Mouse (Mus musculus): ENCODE measurements at regions not wholly inside any gene's neighbourhood (a gene's known extent, or its start where the extent isn't known, plus 50 kb on each side); places are given as distances from the start of the nearest gene placed in this dataset.

DNA sequence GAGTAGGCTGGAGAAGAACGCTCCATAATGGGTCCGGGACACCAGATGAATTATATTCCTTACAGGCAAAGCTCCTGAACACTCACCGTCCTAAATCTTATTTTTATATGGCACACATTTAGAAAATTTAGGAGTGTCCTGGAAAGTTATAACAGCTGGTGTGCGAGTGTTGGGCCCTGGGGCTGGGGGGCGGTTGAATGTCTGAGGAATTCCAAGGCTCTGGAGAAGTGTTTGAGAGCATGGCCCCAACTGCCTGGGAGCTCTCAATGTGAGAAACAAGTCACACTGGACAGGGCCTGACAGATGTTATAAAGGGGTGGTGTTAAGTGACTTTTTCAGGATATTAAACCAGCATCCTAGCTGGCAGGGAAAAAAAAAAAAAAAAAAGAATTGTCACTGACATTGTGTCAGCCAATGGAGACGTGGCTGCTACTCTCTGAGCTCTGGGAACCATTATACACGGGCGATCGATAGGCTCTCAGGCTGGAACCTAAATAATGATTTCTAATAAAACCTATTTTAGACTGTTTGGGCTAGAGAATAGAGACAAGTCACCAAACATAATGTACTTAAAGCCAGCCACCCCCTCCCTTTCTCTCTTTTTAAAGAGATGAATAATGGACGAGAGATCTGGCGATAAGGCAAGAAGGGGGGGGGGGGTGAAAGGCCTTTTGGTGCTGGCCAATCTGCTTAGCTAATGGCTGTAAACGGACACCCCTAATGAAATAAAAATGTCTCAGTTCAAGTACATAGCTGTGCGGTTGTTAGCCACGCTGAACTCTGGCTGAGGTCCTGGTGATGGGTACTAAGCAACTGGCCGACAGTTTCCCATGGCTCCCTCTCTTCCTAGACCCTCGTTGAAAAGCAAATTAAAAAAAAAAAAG, 98.6 kb upstream of the Eya4 start:
- no peaks in the 10 kb centered on the region for H3K79me2 ChIP-seq (replicated peaks; ENCODE audit: control insufficient read depth, extremely low read depth, insufficient read depth, poor library complexity, severe bottlenecking)

DNA sequence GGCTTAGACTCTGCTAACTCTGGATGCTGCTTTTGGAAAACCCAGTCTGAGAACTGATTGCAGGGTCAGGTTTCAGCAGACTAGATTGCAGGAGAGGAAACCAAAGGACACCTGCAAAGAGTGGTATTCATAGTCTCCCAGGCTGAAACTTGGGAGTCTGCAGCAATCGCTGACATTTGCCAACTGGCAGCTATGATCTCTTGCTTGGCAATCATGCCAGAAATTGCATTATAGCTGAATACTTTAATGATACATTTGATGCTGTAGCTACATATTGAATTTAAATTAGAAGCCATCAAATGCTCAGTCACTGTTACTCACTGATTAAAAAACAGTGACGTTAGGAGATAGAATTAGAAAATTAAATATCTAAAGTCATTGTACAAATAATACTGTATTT, 79.8 kb upstream of the Eya4 start:
- no peak overlapping the region for H3K9ac ChIP-seq (ENCODE audit: insufficient read depth, low read depth)
- no peaks in the 10 kb centered on the region for H3K36me3 ChIP-seq (replicated peaks in 1 of 2; ENCODE audit: control insufficient read depth in 1 of 2, insufficient read depth in 1 of 2, low read length in 1 of 2)
- no peak overlapping the region for H3K27ac ChIP-seq (ENCODE audit: insufficient read depth, low read depth)
- H3K4me1 ChIP-seq (ENCODE audit: control insufficient read depth in 1 of 2, insufficient read depth in 2 of 2) = no peaks in the 10 kb centered on the region
- no peaks in the 10 kb centered on the region for H3K27me3 ChIP-seq (replicated peaks)
- H3K9me3 ChIP-seq (replicated peaks; ENCODE audit: low read length) = no peaks in the 10 kb centered on the region
- DNase-seq (ENCODE audit: extremely low read depth) = no peak
- no peak for TF ChIP-seq RCOR1 (conservative IDR thresholded peaks at IDR 0.05; ENCODE audit: low read depth, low read length)
- no peak for TF ChIP-seq MXI1 (IDR thresholded peaks at IDR 0.05; ENCODE audit: low read depth, low read length)
- TF ChIP-seq TBP (conservative IDR thresholded peaks at IDR 0.05; ENCODE audit: low read depth, low read length) = no peak
- no peak for TF ChIP-seq JUND (conservative IDR thresholded peaks at IDR 0.05; ENCODE audit: low read depth, low read length)
- no peak for TF ChIP-seq SIN3A (IDR thresholded peaks at IDR 0.05; ENCODE audit: low read length)
- TF ChIP-seq NELFE (IDR thresholded peaks at IDR 0.05; ENCODE audit: low read depth, low read length) = no peak
- no peak for TF ChIP-seq ETS1 (conservative IDR thresholded peaks at IDR 0.05; ENCODE audit: low read depth, low read length)
- H3K4me2 ChIP-seq (ENCODE audit: insufficient read depth, low read depth, poor library complexity, severe bottlenecking) = no peak overlapping the region
- in situ Hi-C loops (cut with MboI; ENCODE audit: low pct_ligation_motif_present, low pct_unique_long_range_greater_than_20kb, low sequenced_read_pairs) = no loop called here
- H3K79me2 ChIP-seq (replicated peaks; ENCODE audit: control insufficient read depth, extremely low read depth, insufficient read depth, poor library complexity, severe bottlenecking) = no peaks in the 10 kb centered on the region
- dilution Hi-C loops (cut with MboI; ENCODE audit: extremely low pct_ligation_motif_present, extremely low pct_unique_long_range_greater_than_20kb, low sequenced_read_pairs) = no loop called here
- no peak overlapping the region for H3K4me3 ChIP-seq (replicated peaks in 1 of 3; ENCODE audit: low read depth in 2 of 3, low read length in 2 of 3, poor library complexity in 1 of 3)

More for the DNA sequence above, 98.6 kb upstream of the Eya4 start:
- TF ChIP-seq MEF2A (IDR thresholded peaks at IDR 0.05; ENCODE audit: borderline replicate concordance, low read depth, low read length) (no peak), IRF4 (IDR thresholded peaks at IDR 0.05; ENCODE audit: low read depth, low read length) (no peak), ZKSCAN1 (IDR thresholded peaks at IDR 0.05; ENCODE audit: borderline replicate concordance, low read depth, low read length) (no peak)
- Histone ChIP-seq H3K4me3 (replicated peaks in 1 of 3; ENCODE audit: low read depth in 2 of 3, low read length in 2 of 3, poor library complexity in 1 of 3) (no peak overlapping the region), H3K27ac (ENCODE audit: insufficient read depth, low read depth) (no peak overlapping the region), H3K4me2 (ENCODE audit: insufficient read depth, low read depth, poor library complexity, severe bottlenecking) (no peak overlapping the region), H3K9ac (ENCODE audit: insufficient read depth, low read depth) (no peak overlapping the region), H3K9me3 (replicated peaks; ENCODE audit: low read length) (no peaks in the 10 kb centered on the region), H3K36me3 (replicated peaks in 1 of 2; ENCODE audit: control insufficient read depth in 1 of 2, insufficient read depth in 1 of 2, low read length in 1 of 2) (no peaks in the 10 kb centered on the region), H3K27me3 (replicated peaks) (no peaks in the 10 kb centered on the region), H3K4me1 (ENCODE audit: control insufficient read depth in 1 of 2, insufficient read depth in 2 of 2) (no peaks in the 10 kb centered on the region)
- in situ Hi-C loops (cut with MboI; ENCODE audit: low pct_ligation_motif_present, low pct_unique_long_range_greater_than_20kb, low sequenced_read_pairs) (no loop called here), dilution Hi-C loops (cut with MboI; ENCODE audit: extremely low pct_ligation_motif_present, extremely low pct_unique_long_range_greater_than_20kb, low sequenced_read_pairs) (no loop called here)
- no peak for DNase-seq (ENCODE audit: extremely low read depth)

DNA sequence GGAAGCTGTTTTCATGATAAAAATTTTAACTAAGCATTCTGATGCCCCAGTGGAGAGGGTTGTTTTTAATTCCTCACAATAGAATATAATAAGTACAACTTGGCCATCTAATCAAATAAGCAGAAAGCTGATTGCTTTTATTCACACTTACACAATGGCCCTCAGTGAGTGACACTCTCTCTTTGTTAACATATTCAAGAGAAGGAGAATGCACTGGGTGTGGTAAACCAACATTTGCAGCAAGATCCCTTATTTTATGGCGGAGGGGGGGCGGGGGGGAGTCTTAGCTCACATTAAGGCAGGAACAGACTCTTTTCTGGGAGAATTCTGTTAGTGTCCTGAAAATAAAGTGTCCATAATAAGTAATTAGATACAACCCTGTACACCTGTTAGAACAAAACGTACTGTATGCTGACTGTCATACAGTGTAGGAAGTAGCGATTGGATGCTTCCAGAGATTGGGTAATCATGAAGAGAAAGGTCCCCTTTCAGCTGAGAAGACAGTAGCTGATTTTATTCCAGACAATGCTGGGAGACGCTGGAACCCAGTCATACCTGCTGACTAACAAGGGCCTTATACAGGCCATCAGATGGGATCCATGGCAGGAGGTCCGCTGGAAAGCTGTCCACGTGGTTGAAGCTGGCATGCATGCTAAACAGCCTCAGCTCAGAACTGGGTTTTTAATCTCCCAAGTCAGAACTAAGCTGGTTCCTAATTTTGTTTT, 63.4 kb upstream of the Eya4 start:
- dilution Hi-C loops (cut with MboI; ENCODE audit: extremely low pct_ligation_motif_present, extremely low pct_unique_long_range_greater_than_20kb, low sequenced_read_pairs) = no loop called here
- H3K36me3 ChIP-seq (replicated peaks in 1 of 2; ENCODE audit: control insufficient read depth in 1 of 2, insufficient read depth in 1 of 2, low read length in 1 of 2) = no peaks in the 10 kb centered on the region
- H3K4me3 ChIP-seq (replicated peaks in 1 of 3; ENCODE audit: low read depth in 2 of 3, low read length in 2 of 3, poor library complexity in 1 of 3) = no peak overlapping the region
- no peak overlapping the region for H3K4me2 ChIP-seq (ENCODE audit: insufficient read depth, low read depth, poor library complexity, severe bottlenecking)
- no peaks in the 10 kb centered on the region for H3K4me1 ChIP-seq (ENCODE audit: control insufficient read depth in 1 of 2, insufficient read depth in 2 of 2)
- no peaks in the 10 kb centered on the region for H3K9me3 ChIP-seq (replicated peaks; ENCODE audit: low read length)
- in situ Hi-C loops (cut with MboI; ENCODE audit: low pct_ligation_motif_present, low pct_unique_long_range_greater_than_20kb, low sequenced_read_pairs) = no loop called here
- no peak overlapping the region for H3K9ac ChIP-seq (ENCODE audit: insufficient read depth, low read depth)
- DNase-seq (ENCODE audit: extremely low read depth) = no peak
- no peaks in the 10 kb centered on the region for H3K79me2 ChIP-seq (replicated peaks; ENCODE audit: control insufficient read depth, extremely low read depth, insufficient read depth, poor library complexity, severe bottlenecking)
- H3K27me3 ChIP-seq (replicated peaks) = no peaks in the 10 kb centered on the region
- H3K27ac ChIP-seq (ENCODE audit: insufficient read depth, low read depth) = no peak overlapping the region
- TF ChIP-seq MXI1 (IDR thresholded peaks at IDR 0.05; ENCODE audit: low read depth, low read length) (no peak), POLR2A (IDR thresholded peaks at IDR 0.05; ENCODE audit: low read depth, low read length) (no peak), SIN3A (IDR thresholded peaks at IDR 0.05; ENCODE audit: low read length) (no peak), MAZ (IDR thresholded peaks at IDR 0.05; ENCODE audit: low read depth, low read length) (no peak), TBP (conservative IDR thresholded peaks at IDR 0.05; ENCODE audit: low read depth, low read length) (no peak), RAD21 (IDR thresholded peaks at IDR 0.05; ENCODE audit: low read depth, low read length) (no peak), JUND (conservative IDR thresholded peaks at IDR 0.05; ENCODE audit: low read depth, low read length) (no peak), ZMIZ1 (IDR thresholded peaks at IDR 0.05; ENCODE audit: low read depth, low read length) (no peak), JUN (IDR thresholded peaks at IDR 0.05; ENCODE audit: insufficient read depth, low read depth, low read length) (no peak), SMC3 (IDR thresholded peaks at IDR 0.05; ENCODE audit: low read depth, low read length) (no peak), RCOR1 (conservative IDR thresholded peaks at IDR 0.05; ENCODE audit: low read depth, low read length) (no peak), MAFK (IDR thresholded peaks at IDR 0.05; ENCODE audit: insufficient replicate concordance, low read length) (no peak), CTCF (conservative IDR thresholded peaks at IDR 0.05 in 1 of 2, IDR thresholded peaks at IDR 0.05 in 1 of 2; ENCODE audit: low read depth in 2 of 2, low read length in 2 of 2) (no peak), EP300 (IDR thresholded peaks at IDR 0.05; ENCODE audit: low read length) (no peak), IRF4 (IDR thresholded peaks at IDR 0.05; ENCODE audit: low read depth, low read length) (no peak)

Data from CH12.LX (cell line).